Mouse (Mus musculus) stomach, postnatal 0 days (tissue): ENCODE results near the gene Plekhg3. TPM values are rescaled to one million over a fixed set of nuclear protein-coding genes. Genes with fewer than 3 reads are reported as not detected.
A peak's percentile ranks its signal among the peaks of the same experiment; 100 is the strongest.

Source experiments
- ATAC-seq: fragments of 200-750 bp; cut with Nextera tagmentation; 2 replicates; pipeline ENCODE4 v1.8.0; 2017; ENCODE audit not compliant: low FRiP score, low TSS enrichment
- DNase-seq: peaks from one replicate; pipeline ENCODE4 v3.0.0-alpha.2; 2016; ENCODE audit warnings: low spot score
- H3K27ac ChIP-seq: fragments of 300-500 bp; sonication (generic); replicated peaks from 2 replicates; pipeline ENCODE4 v1.5.1; 2014; ENCODE audit warnings: mild to moderate bottlenecking, control low read depth
- H3K27me3 ChIP-seq: fragments of 300-500 bp; sonication (generic); 2 replicates; pipeline ENCODE4 v1.6.1; 2014; ENCODE audit warnings: low read length; ENCODE audit not compliant: control insufficient read depth, insufficient read depth
- H3K36me3 ChIP-seq: fragments of 300-500 bp; sonication (generic); 2 replicates; pipeline ENCODE4 v1.6.1; 2014; ENCODE audit warnings: low read length, mixed read lengths; ENCODE audit not compliant: control insufficient read depth, insufficient read depth
- H3K4me1 ChIP-seq: fragments of 300-500 bp; sonication (generic); replicated peaks from 2 replicates; pipeline ENCODE4 v1.6.1; 2014; ENCODE audit warnings: antibody characterized with exemption; ENCODE audit not compliant: control insufficient read depth, insufficient read depth
- H3K4me2 ChIP-seq: fragments of 300-500 bp; sonication (generic); replicated peaks from 2 replicates; pipeline ENCODE4 v1.6.1; 2014; ENCODE audit warnings: low read depth, mild to moderate bottlenecking, control low read depth, moderate library complexity
- H3K4me3 ChIP-seq: fragments of 300-500 bp; sonication (generic); 2 replicates; pipeline ENCODE4 v1.5.1; 2014; ENCODE audit warnings: low read depth, low read length, control low read depth
- H3K9ac ChIP-seq: fragments of 300-500 bp; sonication (generic); 2 replicates; pipeline ENCODE4 v1.6.1; 2014; ENCODE audit warnings: mild to moderate bottlenecking, low read length, control low read depth, mixed read lengths
- H3K9me3 ChIP-seq: fragments of 300-500 bp; sonication (generic); 2 replicates; pipeline ENCODE4 v1.6.1; 2016; ENCODE audit warnings: low read length; ENCODE audit not compliant: control insufficient read depth
- CTCF ChIP-seq: IDR thresholded peaks from 2 replicates; pipeline ENCODE4 v1.5.1; 2016; ENCODE audit warnings: antibody characterized with exemption, low read depth, mild to moderate bottlenecking, moderate library complexity
- EP300 ChIP-seq: optimal IDR thresholded peaks from 2 replicates; pipeline ENCODE3; 2016; ENCODE audit warnings: antibody characterized with exemption
- WGBS: fragments of 180-500 bp; shearing (Covaris S2); extraction: QIAGEN DNeasy Blood & Tissue Kit; methylation state at CpG from one replicate; pipeline ENCODE4 v1.1.7; 2014; 5-methylcytosine and 5-hydroxymethylcytosine counted together
- polyA plus RNA-seq: library from polyadenylated mRNA; unstranded; fragments of >200 nt; fragmentation: Nextera tagmentation; extraction: Ambion mirVana; gene quantifications from 2 replicates; pipeline ENCODE4 v1.2.1, GENCODE M21; 2015

The Plekhg3 gene
- polyA plus RNA-seq, 1 experiment from 2014 or later = 5.7 TPM

DNA sequence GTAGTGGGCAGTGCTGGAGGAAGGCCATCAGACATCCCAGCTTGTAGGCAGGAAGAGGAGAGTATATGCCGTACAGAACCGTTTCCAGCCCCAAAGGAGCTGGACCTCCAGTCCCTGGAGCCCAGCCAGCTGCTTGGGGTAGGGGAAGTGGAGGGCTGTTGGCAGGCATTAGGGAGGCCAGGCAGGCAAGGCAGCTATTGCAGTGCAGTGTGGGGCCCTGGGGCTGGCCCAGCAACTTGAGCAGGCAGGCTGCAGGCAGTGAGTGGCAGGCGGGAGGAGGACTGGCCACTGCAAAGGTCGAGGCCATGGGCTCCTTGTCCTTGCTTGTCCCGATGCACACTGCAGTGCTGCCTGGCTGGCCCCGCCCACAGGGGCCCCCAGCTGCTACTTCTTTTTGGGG is 52.1 kb downstream of the Plekhg3 start:
- Histone ChIP-seq H3K27ac (no peak overlapping the region; the same call in 1 of the 2 replicates), H3K4me2 (no peak overlapping the region), H3K4me3 (no peak overlapping the region), H3K4me1 (no peaks in the 10 kb centered on the region), H3K9me3 (no peaks in the 10 kb centered on the region), H3K9ac (no peak overlapping the region), H3K36me3 (peaks cover 4% of the 10 kb centered on the region), H3K27me3 (no peaks in the 10 kb centered on the region)
- no peak for TF ChIP-seq EP300
- ATAC-seq = peak; percentile 20; the same call in 1 of the 2 replicates
- DNase-seq = no peak
- WGBS = 25% methylated on average over 6 of the region's 6 CpGs

- Histone ChIP-seq H3K36me3 (no peaks in the 10 kb centered on the region; the same call in 1 of the 2 replicates), H3K4me3 (no peak overlapping the region), H3K27me3 (no peaks in the 10 kb centered on the region), H3K4me2 (no peak overlapping the region), H3K4me1 (no peaks in the 10 kb centered on the region), H3K9ac (no peak overlapping the region), H3K9me3 (no peaks in the 10 kb centered on the region), H3K27ac (no peak overlapping the region)
- TF ChIP-seq CTCF (no peak), EP300 (no peak)
- DNase-seq (no peak), ATAC-seq (no peak)
- WGBS = 92% methylated on average over 7 of the region's 7 CpGs
Observed at GRCm38 (mm10) chr12:76583454-76583853, 52.8 kb downstream of the Plekhg3 start.

GRCm38 (mm10) chr12:76585028-76585427 is 54.3 kb downstream of the Plekhg3 start:
- ATAC-seq (no peak), DNase-seq (no peak)
- no peak overlapping the region for H3K9ac ChIP-seq
- TF ChIP-seq EP300 (no peak), CTCF (peak; percentile 52)
- no peak overlapping the region for H3K4me2 ChIP-seq
- H3K27me3 ChIP-seq = no peaks in the 10 kb centered on the region
- no peak overlapping the region for H3K27ac ChIP-seq
- no peaks in the 10 kb centered on the region for H3K9me3 ChIP-seq
- no peaks in the 10 kb centered on the region for H3K36me3 ChIP-seq
- no peak overlapping the region for H3K4me3 ChIP-seq
- H3K4me1 ChIP-seq = no peaks in the 10 kb centered on the region

DNA sequence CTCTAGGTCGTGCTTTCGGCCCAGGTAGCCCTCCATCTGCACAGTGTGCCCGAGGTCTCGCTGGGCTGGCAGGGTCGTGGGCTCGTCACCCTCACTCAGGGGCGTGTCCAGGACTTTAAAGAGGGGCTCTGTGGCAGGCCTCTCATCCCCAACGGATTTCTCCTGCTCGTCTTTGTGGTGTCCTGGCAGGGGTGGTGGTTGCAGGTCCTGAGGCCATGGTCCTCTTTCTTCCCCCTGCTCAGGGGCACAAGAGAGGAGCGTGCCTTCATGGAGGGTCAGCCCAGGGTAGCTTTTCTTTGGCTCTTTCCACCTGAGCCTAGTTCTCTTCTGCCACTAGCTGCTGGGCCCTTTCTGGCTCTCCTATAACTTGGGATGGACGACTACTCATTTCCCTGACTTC is 56.7 kb downstream of the Plekhg3 start:
- no peak for ATAC-seq
- Histone ChIP-seq H3K9ac (no peak overlapping the region), H3K27ac (no peak overlapping the region), H3K9me3 (no peaks in the 10 kb centered on the region), H3K27me3 (no peaks in the 10 kb centered on the region), H3K4me1 (no peaks in the 10 kb centered on the region), H3K4me2 (no peak overlapping the region), H3K36me3 (no peaks in the 10 kb centered on the region), H3K4me3 (no peak overlapping the region)
- TF ChIP-seq EP300 (no peak), CTCF (no peak)
- no peak for DNase-seq
- 78% methylated on average over 11 of the region's 11 CpGs for WGBS

GRCm38 (mm10) chr12:76589531-76589930 is 58.8 kb downstream of the Plekhg3 start:
- H3K4me1 ChIP-seq = peaks cover 5% of the 10 kb centered on the region; the same call in 1 of the 2 replicates
- no peak for TF ChIP-seq CTCF
- no peak for TF ChIP-seq EP300
- H3K9ac ChIP-seq = no peak overlapping the region
- no peak for DNase-seq
- H3K36me3 ChIP-seq = no peaks in the 10 kb centered on the region
- ATAC-seq = no peak
- H3K27ac ChIP-seq = 0 out of 2 replicates have a peak overlapping the region, but pooled peaks have one; percentile 25
- H3K9me3 ChIP-seq = no peaks in the 10 kb centered on the region
- H3K4me3 ChIP-seq = no peak overlapping the region
- no peaks in the 10 kb centered on the region for H3K27me3 ChIP-seq
- 0 out of 2 replicates have a peak overlapping the region, but pooled peaks have one; percentile 1 for H3K4me2 ChIP-seq
- WGBS = 20% methylated on average over 6 of the region's 6 CpGs

DNA sequence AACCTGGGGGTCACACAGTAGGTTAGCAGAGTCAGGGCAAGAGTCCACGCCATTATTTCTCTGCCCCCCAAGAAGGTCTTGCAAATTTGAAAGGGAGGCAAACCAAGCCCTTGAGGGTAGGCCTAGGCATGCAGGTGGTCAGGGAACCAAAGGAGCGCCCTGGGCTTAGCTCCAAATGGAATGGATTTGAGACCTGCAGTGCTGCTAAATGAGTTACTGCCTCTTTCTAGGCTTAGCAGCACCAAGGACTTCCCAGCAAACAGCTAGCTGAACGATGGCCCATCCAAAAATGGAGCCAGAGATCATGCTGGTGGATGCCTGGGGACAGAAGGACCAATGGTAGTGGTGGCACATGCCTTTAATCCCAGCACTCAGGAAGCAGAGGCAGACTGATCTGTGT is 60.3 kb downstream of the Plekhg3 start:
- ATAC-seq = no peak
- 85% methylated on average over 3 of the region's 3 CpGs for WGBS
- TF ChIP-seq EP300 (no peak), CTCF (no peak)

More for the DNA sequence above, 60.3 kb downstream of the Plekhg3 start:
- no peaks in the 10 kb centered on the region for H3K36me3 ChIP-seq
- H3K27me3 ChIP-seq = no peaks in the 10 kb centered on the region
- no peak overlapping the region for H3K27ac ChIP-seq
- peaks cover 9% of the 10 kb centered on the region; the same call in 1 of the 2 replicates for H3K4me1 ChIP-seq
- H3K4me2 ChIP-seq = no peak overlapping the region
- DNase-seq = no peak
- no peak overlapping the region for H3K4me3 ChIP-seq
- H3K9me3 ChIP-seq = no peaks in the 10 kb centered on the region
- H3K9ac ChIP-seq = no peak overlapping the region
